Mouse (Mus musculus) bone marrow, adult 2 months (tissue): ENCODE data around the gene Tdrd9.

Source experiments
- CTCF ChIP-seq: fragments of 200-500 bp; IDR thresholded peaks from 2 replicates; pipeline ENCODE4 v1.5.1; 2011; ENCODE audit warnings: low read length, control low read depth; ENCODE audit not compliant: control insufficient read depth, insufficient read depth
- POLR2A ChIP-seq: fragments of 200-500 bp; IDR thresholded peaks from 2 replicates; pipeline ENCODE4 v1.6.1; 2011; ENCODE audit warnings: low read depth, mild to moderate bottlenecking, control low read depth, low read length, borderline replicate concordance; ENCODE audit not compliant: control insufficient read depth

GRCm38 (mm10) chr12:112117006-112117405, 145.6 kb downstream of the Tdrd9 start:
- TF ChIP-seq POLR2A, result no peak
- no peak for TF ChIP-seq CTCF
